Mouse (Mus musculus) mouse trophoblast stem cell (cell line): ENCODE data around the gene Clnk.

Experiments used
- in situ Hi-C, 2 experiments: fragments of 300-500 bp; cut with MseI, MboI; formaldehyde crosslinking; loops; 2 replicates in 1 of 2; 3 replicates in 1 of 2; pipeline ENCODE4 v1.15.1; 2025

Gene Clnk

GRCm38 (mm10) chr5:38775500-38775899 is 101.1 kb downstream of the Clnk start:
- in situ Hi-C loops: loop anchor here (25.0 kb wide), 1 partner anchor 862 kb away; no protein-coding TSS in a partner anchor

DNA sequence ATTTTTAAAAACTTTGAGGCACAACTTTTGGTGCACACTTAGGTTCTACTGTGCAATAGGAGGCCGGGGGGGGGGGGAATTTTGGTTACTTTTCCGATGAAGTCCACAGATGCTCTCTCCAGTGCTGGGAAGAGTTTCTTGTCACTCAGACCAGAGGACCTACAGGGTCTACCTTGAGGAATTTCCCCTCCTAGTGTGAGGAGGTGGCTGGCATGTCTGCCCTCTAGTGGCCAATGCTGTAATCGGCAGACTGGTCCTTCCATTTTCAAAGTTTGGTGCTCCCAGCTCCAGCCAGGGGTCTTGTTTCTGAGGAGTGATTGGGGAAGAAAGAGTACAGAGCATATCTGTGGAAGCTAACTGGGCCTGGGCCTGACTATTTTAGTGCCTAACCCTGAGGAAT is 121.7 kb downstream of the Clnk start:
- in situ Hi-C loops: no loop called here

- in situ Hi-C loops: no loop called here
Observed at GRCm38 (mm10) chr5:38752749-38753148, 123.9 kb downstream of the Clnk start.

DNA sequence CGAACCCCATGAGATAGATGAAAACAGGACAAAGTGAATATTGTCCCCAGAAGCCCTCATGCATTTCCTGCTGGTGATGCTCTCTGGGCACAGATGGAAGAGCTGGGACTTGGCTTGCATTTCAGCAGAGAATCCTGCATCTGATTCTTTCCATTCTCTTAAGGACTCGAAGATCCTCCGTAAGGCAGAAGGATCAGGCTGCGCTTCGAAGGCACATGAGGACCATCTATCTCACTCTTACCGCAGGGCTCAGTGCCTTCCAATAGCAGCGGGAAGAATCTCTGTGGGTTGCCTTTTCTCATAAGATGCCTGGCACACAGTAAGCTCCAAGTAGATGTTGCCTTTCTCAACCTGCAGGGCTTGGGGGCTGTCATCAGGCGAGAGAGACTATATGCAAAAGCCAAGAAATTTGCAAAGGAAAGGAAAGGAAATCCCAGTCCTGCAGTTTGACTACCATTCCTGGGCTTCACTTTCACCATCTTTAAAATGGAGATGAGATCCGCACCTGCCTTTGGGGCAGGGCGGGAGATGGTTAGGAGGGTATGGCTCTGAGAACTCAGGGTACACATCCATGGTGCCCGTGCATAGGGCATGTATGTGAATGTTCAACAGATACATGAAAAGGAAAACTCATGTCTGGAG is 167.6 kb downstream of the Clnk start:
- in situ Hi-C loops: no loop called here

- in situ Hi-C loops: no loop called here
Observed at GRCm38 (mm10) chr5:38707364-38708075, 169.1 kb downstream of the Clnk start.

DNA sequence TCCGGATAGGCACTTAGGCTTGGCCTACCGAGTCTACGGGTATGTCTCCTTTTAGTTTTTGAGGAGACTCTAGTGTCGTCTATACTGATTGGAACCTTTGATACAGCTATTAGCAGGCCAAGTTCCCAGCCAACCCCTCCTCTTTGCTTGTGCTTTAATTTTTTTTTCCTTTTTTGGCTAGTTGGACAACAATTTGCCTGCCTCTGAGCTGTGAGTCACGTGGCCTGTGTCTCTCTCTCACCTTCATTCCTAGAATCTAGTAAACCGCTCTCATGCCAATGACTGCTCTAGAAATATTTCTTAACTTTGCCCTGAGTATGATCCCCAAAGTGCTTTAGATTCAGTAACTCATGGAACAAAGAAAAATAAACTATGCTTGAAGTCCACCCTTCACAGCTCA is 173.7 kb downstream of the Clnk start:
- in situ Hi-C loops: no loop called here

DNA sequence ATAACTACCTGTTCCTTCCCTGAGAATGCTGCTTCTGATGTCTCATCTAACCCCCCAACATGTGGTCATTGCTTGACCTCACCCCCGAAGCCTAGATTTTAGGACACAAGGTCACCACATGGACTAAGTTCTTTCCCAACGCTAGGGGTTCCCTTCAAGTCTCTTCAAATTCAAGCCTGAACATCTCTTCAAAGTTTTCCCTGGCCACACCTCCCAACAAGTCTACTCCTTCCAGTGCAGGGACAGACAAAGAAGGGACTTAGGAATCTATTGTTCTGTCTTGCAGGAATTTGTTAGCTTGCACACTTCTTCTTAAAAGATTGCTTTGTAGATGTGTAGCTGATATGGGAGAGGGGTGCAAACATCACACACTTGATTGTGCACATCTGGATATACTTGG is 174.5 kb downstream of the Clnk start:
- in situ Hi-C loops: no loop called here

DNA sequence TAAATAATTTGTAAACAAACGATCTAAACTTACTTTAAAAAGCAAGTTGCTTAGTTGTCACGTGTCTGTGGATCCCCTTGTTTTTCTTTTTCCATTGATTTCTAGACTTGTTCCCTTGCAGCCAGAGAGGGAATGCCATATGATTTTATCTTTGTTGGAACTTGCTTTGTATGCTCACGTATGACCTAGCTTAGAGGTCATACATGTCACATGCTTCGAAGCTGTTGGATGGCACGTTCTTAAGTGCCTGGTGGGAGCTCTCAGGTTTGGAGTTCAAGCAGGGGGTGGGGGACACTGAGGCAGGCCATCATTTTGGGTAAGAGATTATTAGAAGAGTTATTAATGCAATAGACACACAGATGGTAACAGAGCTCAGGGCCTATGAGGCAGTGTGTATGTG is 178.1 kb downstream of the Clnk start:
- in situ Hi-C loops: no loop called here

GRCm38 (mm10) chr5:38698046-38698445 is 178.6 kb downstream of the Clnk start:
- in situ Hi-C loops: no loop called here

GRCm38 (mm10) chr5:38696616-38697375 is 179.8 kb downstream of the Clnk start:
- in situ Hi-C loops: no loop called here

- in situ Hi-C loops: no loop called here
Observed at GRCm38 (mm10) chr5:38692859-38693258, 183.8 kb downstream of the Clnk start.

- in situ Hi-C loops: no loop called here
Observed at GRCm38 (mm10) chr5:38689186-38689585, 187.4 kb downstream of the Clnk start.

DNA sequence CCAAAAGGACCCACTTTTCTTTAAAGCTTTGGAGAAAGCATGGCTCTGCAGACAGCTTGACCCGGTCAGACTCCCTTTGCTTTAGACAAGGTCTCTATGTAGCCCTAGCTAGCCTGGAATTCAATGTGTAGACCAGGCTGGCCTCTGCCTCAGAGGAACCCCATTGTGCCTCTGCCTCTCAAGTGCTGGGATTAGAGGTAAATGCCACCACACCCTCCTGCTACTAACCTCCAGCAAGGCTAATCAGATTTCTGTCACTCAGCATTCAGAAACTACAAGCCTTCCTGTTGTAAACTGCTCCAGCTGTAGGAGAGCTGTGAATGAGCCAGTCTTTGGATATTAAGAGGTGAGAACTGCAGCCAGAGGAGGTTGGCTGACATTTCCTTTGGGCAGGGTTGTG is 188.9 kb downstream of the Clnk start:
- in situ Hi-C loops: no loop called here

DNA sequence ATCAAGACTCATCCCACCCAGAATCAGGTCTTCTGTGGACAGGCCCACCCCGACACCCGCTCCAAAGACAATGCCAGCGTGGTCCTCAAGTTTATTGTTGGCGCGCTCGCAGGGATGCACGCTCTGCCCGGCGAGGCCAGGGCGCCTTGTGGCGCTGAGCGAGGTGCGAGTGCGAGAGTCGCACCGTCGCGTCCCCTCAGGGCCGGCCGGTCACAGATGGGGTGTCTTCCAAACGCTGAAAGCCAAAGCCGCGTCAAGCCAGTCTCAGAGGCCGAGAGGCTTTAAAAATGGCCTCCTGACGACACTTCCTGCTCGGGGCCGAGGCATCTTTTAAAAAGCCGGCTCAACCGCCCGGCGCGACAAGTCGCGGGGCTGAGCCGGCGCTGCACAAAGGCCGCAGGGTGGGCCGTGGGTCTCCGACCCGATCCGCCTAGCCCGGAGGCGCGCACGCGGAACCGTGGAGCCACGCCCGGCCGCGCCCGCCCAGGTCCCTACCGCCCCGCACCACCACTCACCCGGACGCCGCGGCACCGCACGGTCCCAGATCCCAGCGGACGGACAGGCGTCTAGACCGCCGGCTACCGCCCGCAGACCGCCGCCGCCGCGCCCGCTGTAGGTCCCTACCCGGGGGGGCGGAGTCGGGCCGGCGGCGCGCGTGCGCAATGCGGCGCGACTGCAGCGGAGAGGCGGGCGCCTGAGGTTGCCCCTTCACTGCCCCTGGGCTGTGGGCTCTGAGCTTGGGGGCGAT is 192.3 kb downstream of the Clnk start, which contains the start of gene Zfp518b:
TSS of gene Zfp518b (minus strand) at position 663 of the 748 bp plus-strand sequence.
- in situ Hi-C loops: no loop called here

- in situ Hi-C loops: no loop called here
Observed at GRCm38 (mm10) chr5:38658836-38659235, 217.8 kb downstream of the Clnk start.
